Mouse (Mus musculus) limb, embryonic 14.5 days (tissue): ENCODE measurements at regions not wholly inside any gene's neighbourhood (a gene's known extent, or its start where the extent isn't known, plus 50 kb on each side); places are given as distances from the start of the nearest gene placed in this dataset.

Experiments
- ATAC-seq: fragments of 200-750 bp; cut with Nextera tagmentation; 2 replicates; pipeline ENCODE4 v1.8.0; 2017; ENCODE audit warnings: low read depth, moderate number of reproducible peaks, moderate TSS enrichment; ENCODE audit not compliant: low FRiP score
- DNase-seq: peaks from one replicate; pipeline ENCODE4 v3.0.0-alpha.2; 2015; ENCODE audit warnings: low spot score
- H3K27ac ChIP-seq: fragments of 300-500 bp; sonication (generic); replicated peaks from 2 replicates; pipeline ENCODE4 v1.5.1; 2014; ENCODE audit warnings: low read depth, mild to moderate bottlenecking, low read length, moderate library complexity, mixed read lengths
- H3K27me3 ChIP-seq: fragments of 300-500 bp; sonication (generic); 2 replicates; pipeline ENCODE4 v1.6.1; 2014; ENCODE audit warnings: low read length, mixed read lengths; ENCODE audit not compliant: control insufficient read depth, insufficient read depth
- H3K36me3 ChIP-seq: fragments of 300-500 bp; sonication (generic); 2 replicates; pipeline ENCODE4 v1.6.1; 2014; ENCODE audit warnings: mild to moderate bottlenecking, low read length, moderate library complexity, mixed read lengths; ENCODE audit not compliant: control insufficient read depth, insufficient read depth
- H3K4me1 ChIP-seq: fragments of 300-500 bp; sonication (generic); 2 replicates; pipeline ENCODE4 v1.6.1; 2014; ENCODE audit warnings: antibody characterized with exemption, low read length, mixed read lengths; ENCODE audit not compliant: control insufficient read depth, insufficient read depth
- H3K4me2 ChIP-seq: fragments of 300-500 bp; sonication (generic); replicated peaks from 2 replicates; pipeline ENCODE4 v1.6.1; 2014; ENCODE audit warnings: low read depth, mild to moderate bottlenecking, low read length, moderate library complexity; ENCODE audit not compliant: severe bottlenecking
- H3K4me3 ChIP-seq: fragments of 300-500 bp; sonication (generic); replicated peaks from 2 replicates; pipeline ENCODE4 v1.5.1; 2014; ENCODE audit warnings: low read length
- H3K9ac ChIP-seq: fragments of 300-500 bp; sonication (generic); 2 replicates; pipeline ENCODE4 v1.6.1; 2014; ENCODE audit warnings: mild to moderate bottlenecking, low read depth, low read length, moderate library complexity; ENCODE audit not compliant: severe bottlenecking
- H3K9me3 ChIP-seq: fragments of 300-500 bp; sonication (generic); 2 replicates; pipeline ENCODE4 v1.6.1; 2016; ENCODE audit warnings: low read length; ENCODE audit not compliant: control insufficient read depth
- POLR2A ChIP-seq: fragments of 200-500 bp; IDR thresholded peaks from 2 replicates; pipeline ENCODE4 v1.8.0; 2012; ENCODE audit warnings: inconsistent platforms, mild to moderate bottlenecking, moderate library complexity, borderline replicate concordance; ENCODE audit not compliant: insufficient read depth, insufficient read length; ENCODE audit errors: extremely low read depth
- WGBS: fragments of 180-500 bp; shearing (Covaris S2); extraction: QIAGEN DNeasy Blood & Tissue Kit; methylation state at CpG from one replicate; pipeline ENCODE4 v1.1.7; 2014; 5-methylcytosine and 5-hydroxymethylcytosine counted together

DNA sequence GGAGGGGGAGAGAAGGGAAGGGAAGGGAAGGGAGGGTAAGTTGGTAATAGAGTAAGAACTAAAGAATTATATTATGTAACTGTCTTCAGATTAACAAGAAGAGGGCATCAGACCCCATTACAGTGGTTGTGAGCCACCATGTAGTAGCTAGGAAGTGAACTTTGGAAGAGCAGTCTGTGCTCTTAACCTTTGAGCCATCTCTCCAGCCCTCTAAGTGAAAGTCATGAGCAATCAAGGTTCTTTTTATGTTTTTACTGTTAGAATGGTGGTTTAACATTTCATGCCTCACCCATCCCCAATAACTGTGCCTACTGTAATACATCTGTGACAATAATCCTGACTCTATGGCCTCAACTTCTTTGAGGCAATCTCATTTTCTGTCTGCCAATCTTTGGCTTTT lies 169.6 kb upstream of the Arhgap24 start:
- H3K4me1 ChIP-seq = no peaks in the 10 kb centered on the region
- no peak overlapping the region for H3K4me2 ChIP-seq
- ATAC-seq (no peak), DNase-seq (no peak)
- no peak overlapping the region for H3K9ac ChIP-seq
- TF ChIP-seq POLR2A = no peak
- H3K4me3 ChIP-seq = no peak overlapping the region
- H3K9me3 ChIP-seq = no peaks in the 10 kb centered on the region
- no peak overlapping the region for H3K27ac ChIP-seq
- no peaks in the 10 kb centered on the region for H3K27me3 ChIP-seq
- no peaks in the 10 kb centered on the region for H3K36me3 ChIP-seq

DNA sequence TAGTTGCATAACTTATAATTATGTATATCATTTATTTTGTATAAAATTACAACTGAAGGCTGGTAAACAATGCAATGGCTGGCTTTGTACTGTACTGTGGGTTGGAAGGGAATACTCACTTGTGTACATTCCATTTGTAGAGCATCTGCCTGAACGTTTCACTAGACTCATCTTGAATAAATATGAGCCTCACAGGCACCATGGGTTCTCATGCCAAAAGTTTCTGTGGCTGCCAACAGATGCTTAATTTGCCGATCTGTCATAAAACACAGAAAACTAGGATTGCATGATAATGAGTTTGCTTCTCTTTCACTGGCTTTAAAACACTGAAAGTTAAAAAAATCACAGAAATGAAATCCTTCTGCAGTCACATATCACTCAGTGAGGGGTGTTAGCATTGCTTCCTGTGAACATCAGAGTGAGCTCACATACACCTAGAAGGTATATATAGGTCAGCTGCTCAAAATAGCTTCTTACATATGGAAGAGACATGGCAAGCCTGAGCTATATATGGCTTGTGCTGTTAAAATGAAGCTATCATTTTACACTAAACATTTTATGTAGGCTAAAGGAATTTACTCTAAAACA lies 152.9 kb upstream of the Arhgap24 start:
- Histone ChIP-seq H3K4me1 (peaks cover 5% of the 10 kb centered on the region), H3K9me3 (no peaks in the 10 kb centered on the region), H3K27ac (no peak overlapping the region), H3K9ac (no peak overlapping the region), H3K4me2 (no peak overlapping the region), H3K27me3 (no peaks in the 10 kb centered on the region), H3K4me3 (no peak overlapping the region), H3K36me3 (no peaks in the 10 kb centered on the region)
- TF ChIP-seq POLR2A = no peak
- no peak for ATAC-seq
- DNase-seq = no peak
- 42% methylated on average over 2 of the region's 2 CpGs for WGBS

DNA sequence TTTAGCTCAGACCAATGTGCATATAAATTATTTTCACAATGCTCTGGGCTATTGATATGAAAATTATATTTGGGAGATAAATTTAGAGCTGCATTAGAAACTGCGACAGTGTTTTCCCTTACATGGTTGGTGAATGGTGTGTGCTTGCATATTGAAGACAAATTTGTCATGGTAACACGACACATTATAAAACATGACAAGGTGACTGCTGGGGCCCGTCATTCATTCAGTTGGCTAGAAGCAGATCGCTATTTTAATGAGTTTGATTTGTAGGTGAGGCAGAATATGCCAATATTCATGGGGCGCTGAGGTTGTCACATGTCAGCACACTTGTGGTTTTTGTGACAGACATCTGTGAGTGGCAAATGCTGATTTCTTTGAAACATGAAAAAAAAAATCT lies 147.3 kb upstream of the Arhgap24 start:
- no peak overlapping the region for H3K4me3 ChIP-seq
- 0 out of 2 replicates have a peak, but pooled peaks cover 5% of the 10 kb centered on the region for H3K4me1 ChIP-seq
- DNase-seq (no peak), ATAC-seq (no peak)
- no peak overlapping the region for H3K27ac ChIP-seq
- no peak overlapping the region for H3K4me2 ChIP-seq
- H3K27me3 ChIP-seq = no peaks in the 10 kb centered on the region
- no peaks in the 10 kb centered on the region for H3K9me3 ChIP-seq
- no peak for TF ChIP-seq POLR2A
- WGBS = 65% methylated on average over 5 of the region's 5 CpGs
- H3K36me3 ChIP-seq = no peaks in the 10 kb centered on the region
- no peak overlapping the region for H3K9ac ChIP-seq

DNA sequence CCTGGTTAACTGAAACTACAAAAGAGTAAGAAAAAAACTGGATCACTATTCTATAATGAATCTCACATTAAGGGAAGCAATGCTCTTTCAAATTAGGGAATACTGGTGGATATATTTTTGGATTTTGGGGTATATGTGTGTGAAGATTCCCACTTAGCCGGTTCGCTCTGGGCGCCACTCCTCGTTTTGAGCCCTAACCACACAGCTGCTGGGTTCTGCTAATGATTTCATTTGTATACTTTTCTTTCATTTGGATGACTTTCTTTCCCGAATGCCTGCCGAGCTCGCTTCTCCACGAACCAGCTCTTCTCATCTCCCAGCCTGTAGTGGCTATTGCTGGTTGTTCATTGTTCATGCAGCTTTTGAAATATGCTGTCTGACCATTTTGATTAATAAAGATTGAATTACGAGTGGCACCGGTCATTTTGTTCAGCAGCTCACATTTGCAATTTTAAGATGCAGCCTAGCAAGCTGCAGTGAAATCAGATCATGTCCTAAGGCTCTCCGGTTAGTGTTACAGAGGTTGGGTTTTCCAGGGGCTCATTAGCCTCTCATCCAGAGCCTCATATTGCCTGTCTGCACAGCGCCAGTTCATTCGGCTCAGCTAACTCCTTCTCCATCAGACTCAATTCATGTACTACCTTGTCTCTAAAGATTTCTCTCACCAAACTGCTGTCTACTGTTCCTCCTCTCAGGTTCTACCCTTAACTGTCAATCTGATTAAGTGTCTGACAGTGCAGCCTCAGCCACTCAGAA lies 146.6 kb upstream of the Arhgap24 start:
- DNase-seq = no peak
- no peak overlapping the region for H3K27ac ChIP-seq
- no peak overlapping the region for H3K4me3 ChIP-seq
- no peak for TF ChIP-seq POLR2A
- WGBS = 54% methylated on average over 13 of the region's 13 CpGs
- no peaks in the 10 kb centered on the region for H3K27me3 ChIP-seq
- H3K4me1 ChIP-seq = 0 out of 2 replicates have a peak, but pooled peaks cover 5% of the 10 kb centered on the region
- H3K4me2 ChIP-seq = no peak overlapping the region
- no peak overlapping the region for H3K9ac ChIP-seq
- H3K36me3 ChIP-seq = no peaks in the 10 kb centered on the region
- no peak for ATAC-seq
- no peaks in the 10 kb centered on the region for H3K9me3 ChIP-seq

DNA sequence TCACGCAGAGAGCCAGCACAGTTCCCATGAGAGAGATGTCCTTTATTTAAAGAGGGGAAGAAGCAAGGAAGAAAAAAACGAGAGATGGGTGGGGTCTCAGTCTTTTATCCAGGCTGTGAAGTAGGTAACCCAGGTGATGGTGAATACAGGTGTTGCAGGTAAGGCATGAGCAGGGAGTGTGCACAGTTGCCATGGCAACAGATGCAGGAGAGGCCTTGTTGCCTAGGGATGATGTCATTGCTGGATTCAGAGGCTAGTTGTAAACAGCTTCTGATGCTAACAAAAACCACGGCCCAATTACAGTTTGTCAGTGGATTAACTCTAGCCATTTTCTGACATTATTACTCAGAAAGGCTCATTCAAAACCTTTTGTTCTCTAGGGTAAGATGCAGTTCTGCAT lies 114.7 kb upstream of the Arhgap24 start:
- ATAC-seq (no peak), DNase-seq (no peak)
- no peaks in the 10 kb centered on the region; the same call in 1 of the 2 replicates for H3K4me1 ChIP-seq
- no peak overlapping the region for H3K9ac ChIP-seq
- H3K9me3 ChIP-seq = no peaks in the 10 kb centered on the region
- H3K27me3 ChIP-seq = no peaks in the 10 kb centered on the region
- no peak overlapping the region for H3K4me2 ChIP-seq
- H3K4me3 ChIP-seq = no peak overlapping the region
- no peak for TF ChIP-seq POLR2A
- no peaks in the 10 kb centered on the region for H3K36me3 ChIP-seq
- H3K27ac ChIP-seq = no peak overlapping the region
- 57% methylated on average over 3 of the region's 3 CpGs for WGBS
